Mouse (Mus musculus): ENCODE measurements around the gene Lbx2.

GRCm38 (mm10) chr6:83107566-83108400 lies 21.6 kb downstream of the Lbx2 start:
- TF ChIP-seq TCF12 (IDR thresholded peaks at IDR 0.05; ENCODE audit: insufficient read depth, poor library complexity, severe bottlenecking) = no peak
- TF ChIP-seq E2F4 (IDR thresholded peaks at IDR 0.05; ENCODE audit: insufficient read depth) = no peak
- peak; percentile 5 for TF ChIP-seq POLR2A (IDR thresholded peaks at IDR 0.05; ENCODE audit: insufficient read length, low read depth)
- TF ChIP-seq MAX (IDR thresholded peaks at IDR 0.05; ENCODE audit: low read depth) = no peak
- no peak for TF ChIP-seq POLR2AphosphoS2 (IDR thresholded peaks at IDR 0.05; ENCODE audit: insufficient read length, low read depth)
- TF ChIP-seq MYOD1 (IDR thresholded peaks at IDR 0.05; ENCODE audit: control insufficient read depth in 1 of 3, insufficient read length in 2 of 3, low read depth in 2 of 3) = no peak
